Mouse (Mus musculus) limb, embryonic 15.5 days (tissue): ENCODE results near the gene Tspo. TPM values are rescaled to one million over a fixed set of nuclear protein-coding genes. Genes with fewer than 3 reads are reported as not detected.

Experiments
- ATAC-seq: fragments of 200-750 bp; cut with Nextera tagmentation; 2 replicates; pipeline ENCODE4 v1.8.0; 2017; ENCODE audit warnings: low read depth, moderate TSS enrichment; ENCODE audit not compliant: insufficient number of reproducible peaks, low FRiP score, low TSS enrichment
- H3K27ac ChIP-seq: fragments of 300-500 bp; sonication (generic); 2 replicates; pipeline ENCODE4 v1.5.1; 2015; ENCODE audit warnings: moderate library complexity, mild to moderate bottlenecking, inconsistent platforms
- H3K27me3 ChIP-seq: fragments of 300-500 bp; sonication (generic); 2 replicates; pipeline ENCODE4 v1.6.1; 2015; ENCODE audit warnings: inconsistent platforms
- H3K36me3 ChIP-seq: fragments of 300-500 bp; sonication (generic); 2 replicates; pipeline ENCODE4 v1.6.1; 2015; ENCODE audit warnings: inconsistent platforms
- H3K4me1 ChIP-seq: fragments of 300-500 bp; sonication (generic); 2 replicates; pipeline ENCODE4 v1.6.1; 2015; ENCODE audit warnings: inconsistent platforms
- H3K4me2 ChIP-seq: fragments of 300-500 bp; sonication (generic); 2 replicates; pipeline ENCODE4 v1.6.1; 2015; ENCODE audit warnings: mild to moderate bottlenecking, inconsistent platforms
- H3K4me3 ChIP-seq: fragments of 300-500 bp; sonication (generic); 2 replicates; pipeline ENCODE4 v1.5.1; 2015; ENCODE audit warnings: mild to moderate bottlenecking, inconsistent platforms
- H3K9ac ChIP-seq: fragments of 300-500 bp; sonication (generic); 2 replicates; pipeline ENCODE4 v1.6.1; 2015; ENCODE audit warnings: inconsistent platforms
- H3K9me3 ChIP-seq: fragments of 300-500 bp; sonication (generic); 2 replicates; pipeline ENCODE4 v1.6.1; 2016; ENCODE audit warnings: inconsistent platforms
- WGBS: fragments of 180-500 bp; shearing (Covaris S2); methylation state at CpG from one replicate; pipeline ENCODE4 v1.1.7; 2015; 5-methylcytosine and 5-hydroxymethylcytosine counted together
- polyA plus RNA-seq: library from polyadenylated mRNA; unstranded; fragments of >200 nt; fragmentation: Nextera tagmentation; extraction: Ambion mirVana; gene quantifications from 2 replicates; pipeline ENCODE4 v1.2.1, GENCODE M21; 2015

Gene Tspo
- polyA plus RNA-seq, 1 experiment from 2014 or later = 56.4 TPM

- Histone ChIP-seq H3K36me3 (peaks cover 80% of the 10 kb centered on the region), H3K9me3 (no peaks in the 10 kb centered on the region), H3K27ac (no peak overlapping the region), H3K4me2 (no peak overlapping the region), H3K4me3 (no peak overlapping the region), H3K9ac (no peak overlapping the region), H3K4me1 (peaks cover 8% of the 10 kb centered on the region), H3K27me3 (no peaks in the 10 kb centered on the region)
- 79% methylated on average over 2 of the region's 2 CpGs for WGBS
- ATAC-seq = no peak
Observed at GRCm38 (mm10) chr15:83550137-83550536, 13.3 kb upstream of the Tspo start.

DNA sequence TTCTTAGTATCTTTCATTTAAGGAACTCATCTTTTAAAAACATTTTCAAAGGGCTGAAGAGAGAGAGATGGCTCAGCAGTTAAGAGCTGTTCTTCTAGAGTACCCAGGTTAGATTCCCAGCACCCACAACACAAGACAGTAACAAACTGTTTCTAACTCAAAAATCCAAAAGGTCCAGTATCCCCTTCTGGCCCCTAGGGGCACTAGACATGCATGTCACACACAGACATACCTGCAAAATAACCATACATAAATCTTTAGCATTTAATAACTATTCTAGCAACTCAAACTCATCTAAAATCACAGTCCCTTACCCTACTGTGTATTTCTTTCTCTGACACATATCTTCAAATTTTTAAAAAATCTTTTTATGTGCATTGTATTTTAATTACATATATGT lies 9.6 kb upstream of the Tspo start:
- H3K9me3 ChIP-seq = no peaks in the 10 kb centered on the region
- no peak overlapping the region for H3K4me2 ChIP-seq
- no peak for ATAC-seq
- H3K36me3 ChIP-seq = peaks cover 44% of the 10 kb centered on the region
- H3K27ac ChIP-seq = no peak overlapping the region
- no peak overlapping the region for H3K9ac ChIP-seq
- H3K4me3 ChIP-seq = no peak overlapping the region
- H3K27me3 ChIP-seq = no peaks in the 10 kb centered on the region
- peaks cover 12% of the 10 kb centered on the region for H3K4me1 ChIP-seq

DNA sequence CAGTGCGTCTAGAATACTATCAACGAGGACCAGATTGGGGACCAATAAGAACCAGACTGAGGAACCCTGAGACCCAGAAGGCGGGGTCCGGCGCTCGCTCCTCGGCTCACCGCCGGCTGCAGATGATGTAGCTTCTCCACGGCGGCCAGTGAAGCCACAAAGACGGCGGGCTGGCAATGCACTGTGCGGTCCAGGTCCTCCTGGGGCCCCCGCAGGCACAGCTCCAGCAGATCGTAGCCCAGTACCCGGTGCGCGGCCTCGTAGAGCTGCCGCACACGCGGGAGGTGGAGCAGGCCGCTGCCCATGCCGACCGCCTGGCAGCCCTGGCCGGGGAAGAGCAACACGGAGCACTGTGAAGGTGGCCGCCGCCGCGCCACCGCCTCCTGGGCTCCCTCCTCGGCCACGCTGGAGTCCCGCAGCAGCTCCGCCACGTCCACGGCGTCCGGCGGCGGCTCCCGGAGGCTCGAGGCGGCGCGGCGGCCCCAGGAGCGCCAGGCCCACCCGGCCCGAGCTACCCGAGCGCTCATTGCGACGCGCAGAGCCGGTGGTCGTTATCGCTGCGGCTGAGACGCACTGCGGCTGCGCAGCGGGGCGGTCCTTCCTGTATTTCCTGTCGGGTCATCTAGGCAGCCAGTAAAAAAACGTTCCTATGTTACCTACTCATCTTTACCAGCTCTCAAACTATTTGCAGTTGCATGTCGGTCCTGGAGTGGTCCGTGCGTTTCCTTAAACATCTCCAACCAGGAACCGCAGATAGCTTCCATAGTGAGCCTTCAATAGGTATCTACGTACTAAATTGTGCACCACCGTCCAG lies 8.0 kb upstream of the Tspo start:
- H3K4me3 ChIP-seq = peak overlapping the region; percentile 83
- H3K4me1 ChIP-seq = peaks cover 12% of the 10 kb centered on the region
- H3K27ac ChIP-seq = peak overlapping the region; percentile 93
- peak; percentile 76 for ATAC-seq
- H3K9me3 ChIP-seq = no peaks in the 10 kb centered on the region
- H3K4me2 ChIP-seq = peak overlapping the region; percentile 86
- peak overlapping the region; percentile 95 for H3K9ac ChIP-seq
- under 1% methylated on average over 72 of the region's 74 CpGs for WGBS
- peaks cover 29% of the 10 kb centered on the region for H3K36me3 ChIP-seq
- H3K27me3 ChIP-seq = no peaks in the 10 kb centered on the region

GRCm38 (mm10) chr15:83560941-83561477 lies 2.4 kb upstream of the Tspo start:
- H3K9me3 ChIP-seq = no peaks in the 10 kb centered on the region
- H3K4me2 ChIP-seq = no peak overlapping the region
- no peak overlapping the region for H3K4me3 ChIP-seq
- H3K36me3 ChIP-seq = no peaks in the 10 kb centered on the region
- WGBS = 53% methylated on average over 5 of the region's 5 CpGs
- no peaks in the 10 kb centered on the region for H3K27me3 ChIP-seq
- ATAC-seq = no peak
- H3K4me1 ChIP-seq = peaks cover 22% of the 10 kb centered on the region
- no peak overlapping the region for H3K27ac ChIP-seq
- no peak overlapping the region for H3K9ac ChIP-seq

- Histone ChIP-seq H3K9me3 (no peaks in the 10 kb centered on the region), H3K4me1 (peaks cover 21% of the 10 kb centered on the region), H3K4me2 (peak overlapping the region; percentile 97), H3K4me3 (peak overlapping the region; percentile 46), H3K36me3 (no peaks in the 10 kb centered on the region), H3K27ac (peak overlapping the region; percentile 61), H3K9ac (no peak overlapping the region), H3K27me3 (no peaks in the 10 kb centered on the region)
- peak; percentile 51; the same call in 1 of the 2 replicates for ATAC-seq
- WGBS = 22% methylated on average over 15 of the region's 15 CpGs
Observed at GRCm38 (mm10) chr15:83562626-83563270, 644 bp upstream of the Tspo start.

DNA sequence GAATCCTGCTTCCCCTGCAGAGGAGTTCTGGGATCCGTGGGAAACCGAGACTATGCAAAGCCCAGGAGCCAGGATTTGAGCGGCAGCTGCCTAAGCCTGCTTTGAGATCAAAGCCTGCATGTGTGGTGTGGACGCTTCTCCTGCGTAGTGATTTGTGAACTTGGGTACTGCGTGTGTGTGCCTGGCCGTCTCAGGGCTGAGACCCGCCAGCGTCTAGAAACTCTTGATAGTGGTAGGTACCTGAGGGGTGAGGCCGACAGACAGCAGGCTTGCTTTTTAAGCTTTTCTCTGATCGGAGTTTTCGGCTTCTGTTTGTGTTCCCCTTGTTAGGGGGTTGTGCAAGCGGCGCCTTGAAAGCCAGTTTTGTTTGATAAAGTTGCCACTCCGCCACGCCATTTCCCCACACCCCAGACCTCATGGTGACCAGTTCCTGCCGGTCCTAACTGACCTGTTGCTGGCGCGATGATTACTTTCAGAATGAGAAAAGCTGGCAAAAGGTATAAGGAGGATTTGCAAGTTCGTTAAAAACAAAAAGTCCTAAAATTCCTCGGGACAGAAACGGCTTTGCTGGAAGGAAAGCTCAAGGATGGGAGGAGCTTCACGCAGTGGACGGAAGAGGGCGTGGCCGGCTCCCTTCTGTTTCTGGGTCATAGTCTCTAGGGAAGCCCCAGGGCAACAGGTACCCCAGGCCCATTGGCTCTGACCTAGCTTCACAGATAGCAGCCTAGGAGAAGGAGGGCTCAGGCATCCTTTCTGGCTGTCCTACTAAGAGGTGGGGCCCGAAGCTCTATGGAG lies 662 bp downstream of the Tspo start:
- peak overlapping the region; percentile 54 for H3K27ac ChIP-seq
- H3K4me3 ChIP-seq = peak overlapping the region; percentile 46
- WGBS = 3% methylated on average over 27 of the region's 27 CpGs
- H3K4me1 ChIP-seq = peaks cover 21% of the 10 kb centered on the region
- no peaks in the 10 kb centered on the region for H3K27me3 ChIP-seq
- H3K4me2 ChIP-seq = peak overlapping the region; percentile 97
- no peak for ATAC-seq
- no peaks in the 10 kb centered on the region for H3K36me3 ChIP-seq
- H3K9ac ChIP-seq = peak overlapping the region; percentile 42
- H3K9me3 ChIP-seq = no peaks in the 10 kb centered on the region

- Histone ChIP-seq H3K27ac (no peak overlapping the region), H3K4me1 (peaks cover 21% of the 10 kb centered on the region), H3K9me3 (no peaks in the 10 kb centered on the region), H3K27me3 (no peaks in the 10 kb centered on the region), H3K36me3 (no peaks in the 10 kb centered on the region), H3K9ac (no peak overlapping the region), H3K4me2 (no peak overlapping the region), H3K4me3 (no peak overlapping the region)
- no peak for ATAC-seq
- WGBS = 70% methylated on average over 3 of the region's 3 CpGs
Observed at GRCm38 (mm10) chr15:83565434-83565833, 2.0 kb downstream of the Tspo start.

GRCm38 (mm10) chr15:83566006-83566405 lies 2.6 kb downstream of the Tspo start:
- Histone ChIP-seq H3K4me1 (peaks cover 21% of the 10 kb centered on the region), H3K27me3 (no peaks in the 10 kb centered on the region), H3K9me3 (no peaks in the 10 kb centered on the region), H3K4me3 (no peak overlapping the region), H3K36me3 (no peaks in the 10 kb centered on the region), H3K4me2 (no peak overlapping the region), H3K9ac (no peak overlapping the region), H3K27ac (no peak overlapping the region)
- ATAC-seq = no peak
- WGBS = 73% methylated on average over 5 of the region's 5 CpGs

DNA sequence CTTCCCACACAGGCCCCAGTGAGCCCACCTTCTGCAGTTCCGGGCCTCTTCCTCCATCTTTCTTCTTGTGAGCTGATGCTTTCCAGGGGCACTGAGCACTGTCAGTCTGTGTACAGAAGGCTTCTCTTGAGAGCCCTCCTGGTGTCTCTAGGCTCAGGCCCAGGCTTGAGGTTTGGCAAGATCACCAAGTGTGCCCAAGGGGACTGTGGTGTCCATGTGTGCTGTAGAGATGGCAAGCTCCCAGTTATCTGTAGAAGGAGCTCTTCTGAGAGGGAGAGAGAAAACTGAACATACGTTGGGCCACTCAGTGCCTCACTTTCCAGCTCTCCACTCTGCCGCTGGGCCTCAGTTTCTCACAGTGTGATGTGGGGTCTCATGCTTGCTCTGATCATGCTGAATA lies 4.3 kb downstream of the Tspo start:
- WGBS = 71% methylated on average over 3 of the region's 3 CpGs
- H3K36me3 ChIP-seq = no peaks in the 10 kb centered on the region
- H3K4me1 ChIP-seq = peaks cover 18% of the 10 kb centered on the region
- H3K4me3 ChIP-seq = no peak overlapping the region
- H3K9ac ChIP-seq = no peak overlapping the region
- no peaks in the 10 kb centered on the region for H3K27me3 ChIP-seq
- no peak for ATAC-seq
- no peak overlapping the region for H3K27ac ChIP-seq
- no peaks in the 10 kb centered on the region for H3K9me3 ChIP-seq
- H3K4me2 ChIP-seq = no peak overlapping the region

DNA sequence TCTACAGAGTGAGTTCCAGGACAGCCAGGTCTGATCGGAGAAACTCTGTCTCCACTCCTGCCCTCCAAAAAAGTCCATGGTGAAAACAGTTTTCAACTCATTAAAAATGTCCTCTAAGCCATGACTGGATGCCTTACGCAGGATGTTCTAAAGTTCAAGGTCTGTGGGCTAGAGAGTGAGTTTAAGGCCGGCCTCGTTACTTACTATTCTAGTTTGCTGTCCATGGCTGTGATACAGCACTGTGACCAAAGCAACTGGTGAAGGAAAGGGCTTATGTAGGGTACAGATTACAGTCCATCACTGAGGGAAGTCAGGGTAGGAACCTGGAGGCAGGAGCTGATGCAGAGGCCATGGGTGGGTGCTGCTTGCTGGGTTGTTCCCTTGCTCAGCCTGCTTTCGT lies 5.2 kb downstream of the Tspo start:
- Histone ChIP-seq H3K27ac (no peak overlapping the region), H3K9me3 (no peaks in the 10 kb centered on the region), H3K4me3 (no peak overlapping the region), H3K4me1 (peaks cover 10% of the 10 kb centered on the region), H3K36me3 (no peaks in the 10 kb centered on the region), H3K9ac (no peak overlapping the region), H3K4me2 (no peak overlapping the region), H3K27me3 (no peaks in the 10 kb centered on the region)
- no peak for ATAC-seq
- WGBS = 92% methylated on average over 5 of the region's 5 CpGs

- Histone ChIP-seq H3K27me3 (no peaks in the 10 kb centered on the region), H3K9ac (no peak overlapping the region), H3K4me2 (no peak overlapping the region), H3K4me1 (no peaks in the 10 kb centered on the region), H3K4me3 (no peak overlapping the region), H3K27ac (no peak overlapping the region), H3K9me3 (no peaks in the 10 kb centered on the region), H3K36me3 (peaks cover 10% of the 10 kb centered on the region)
- WGBS = 61% methylated on average over 11 of the region's 11 CpGs
- no peak for ATAC-seq
Observed at GRCm38 (mm10) chr15:83569682-83570081, 6.3 kb downstream of the Tspo start.

GRCm38 (mm10) chr15:83570641-83571040 lies 7.2 kb downstream of the Tspo start:
- Histone ChIP-seq H3K9ac (no peak overlapping the region), H3K9me3 (no peaks in the 10 kb centered on the region), H3K4me3 (no peak overlapping the region), H3K36me3 (peaks cover 18% of the 10 kb centered on the region), H3K4me1 (no peaks in the 10 kb centered on the region), H3K27me3 (no peaks in the 10 kb centered on the region), H3K4me2 (no peak overlapping the region), H3K27ac (no peak overlapping the region)
- 66% methylated on average over 2 of the region's 2 CpGs for WGBS
- ATAC-seq = no peak
